Mouse (Mus musculus): ENCODE measurements around the gene Asb8. TPM values are rescaled to one million over a fixed set of nuclear protein-coding genes. Genes with fewer than 3 reads are reported as not detected.

The Asb8 gene
- total and polyA plus RNA-seq, 2 experiments from 2014 or later, result 53.3 to 55.9 TPM

- no peaks in the 10 kb centered on the region for H3K4me1 ChIP-seq (ENCODE audit: insufficient read depth, low read length)
- ATAC-seq, result no peak
These were observed 29.8 kb downstream of the Asb8 start for GRCm38 (mm10) chr15:98135671-98136070.

GRCm38 (mm10) chr15:98134666-98135065 is 30.8 kb downstream of the Asb8 start:
- Histone ChIP-seq H3K4me2 (ENCODE audit: low read depth, low read length) (no peak overlapping the region), H3K27me3 (ENCODE audit: insufficient read depth, low read length) (no peaks in the 10 kb centered on the region), H3K4me3 (ENCODE audit: low read length) (no peak overlapping the region), H3K9ac (replicated peaks; ENCODE audit: low read length) (no peak overlapping the region), H3K9me3 (ENCODE audit: low read length) (no peaks in the 10 kb centered on the region), H3K4me1 (ENCODE audit: insufficient read depth, low read length) (no peaks in the 10 kb centered on the region), H3K36me3 (ENCODE audit: insufficient read depth, low read length) (peaks cover 63% of the 10 kb centered on the region), H3K27ac (peak overlapping the region; percentile 70)
- DNase-seq (ENCODE audit: low spot score), result peak; percentile 38
- WGBS, result 63% methylated on average over 3 of the region's 3 CpGs
- no peak for TF ChIP-seq CTCF (IDR thresholded peaks at IDR 0.05; ENCODE audit: low read depth)
- peak; percentile 48; the same call in 1 of the 2 replicates for ATAC-seq

More at GRCm38 (mm10) chr15:98135671-98136070, 29.8 kb downstream of the Asb8 start:
- TF ChIP-seq CTCF (IDR thresholded peaks at IDR 0.05; ENCODE audit: low read depth), result no peak
- Histone ChIP-seq H3K9ac (replicated peaks; ENCODE audit: low read length) (no peak overlapping the region), H3K36me3 (ENCODE audit: insufficient read depth, low read length) (peaks cover 62% of the 10 kb centered on the region), H3K27me3 (ENCODE audit: insufficient read depth, low read length) (no peaks in the 10 kb centered on the region), H3K4me3 (ENCODE audit: low read length) (no peak overlapping the region), H3K27ac (peak overlapping the region; percentile 70; the same call in 1 of the 2 replicates), H3K9me3 (ENCODE audit: low read length) (no peaks in the 10 kb centered on the region), H3K4me2 (ENCODE audit: low read depth, low read length) (no peak overlapping the region)
- 95% methylated on average over 13 of the region's 13 CpGs for WGBS
- DNase-seq (ENCODE audit: low spot score), result no peak

GRCm38 (mm10) chr15:98134034-98134433 is 31.4 kb downstream of the Asb8 start:
- peaks cover 61% of the 10 kb centered on the region for H3K36me3 ChIP-seq (ENCODE audit: insufficient read depth, low read length)
- DNase-seq (ENCODE audit: low spot score), result peak; percentile 48
- H3K4me1 ChIP-seq (ENCODE audit: insufficient read depth, low read length), result no peaks in the 10 kb centered on the region
- H3K4me3 ChIP-seq (ENCODE audit: low read length), result no peak overlapping the region
- H3K9me3 ChIP-seq (ENCODE audit: low read length), result no peaks in the 10 kb centered on the region
- peak overlapping the region; percentile 70; the same call in 1 of the 2 replicates for H3K27ac ChIP-seq
- no peaks in the 10 kb centered on the region for H3K27me3 ChIP-seq (ENCODE audit: insufficient read depth, low read length)
- peak; percentile 79; the same call in 1 of the 2 replicates for ATAC-seq
- 70% methylated on average over 4 of the region's 4 CpGs for WGBS
- TF ChIP-seq CTCF (IDR thresholded peaks at IDR 0.05; ENCODE audit: low read depth), result no peak
- H3K9ac ChIP-seq (replicated peaks; ENCODE audit: low read length), result no peak overlapping the region
- no peak overlapping the region for H3K4me2 ChIP-seq (ENCODE audit: low read depth, low read length)

- Histone ChIP-seq H3K9ac (replicated peaks; ENCODE audit: low read length) (no peak overlapping the region), H3K4me1 (ENCODE audit: insufficient read depth, low read length) (no peaks in the 10 kb centered on the region), H3K27ac (peak overlapping the region; percentile 70; the same call in 1 of the 2 replicates), H3K27me3 (ENCODE audit: insufficient read depth, low read length) (no peaks in the 10 kb centered on the region), H3K36me3 (ENCODE audit: insufficient read depth, low read length) (peaks cover 61% of the 10 kb centered on the region), H3K4me3 (ENCODE audit: low read length) (no peak overlapping the region), H3K4me2 (ENCODE audit: low read depth, low read length) (no peak overlapping the region), H3K9me3 (ENCODE audit: low read length) (no peaks in the 10 kb centered on the region)
- ATAC-seq (no peak), DNase-seq (ENCODE audit: low spot score) (no peak)
- 85% methylated on average over 3 of the region's 3 CpGs for WGBS
- no peak for TF ChIP-seq CTCF (IDR thresholded peaks at IDR 0.05; ENCODE audit: low read depth)
These were observed 32.0 kb downstream of the Asb8 start for GRCm38 (mm10) chr15:98133471-98133870.

GRCm38 (mm10) chr15:98131942-98132655 is 33.3 kb downstream of the Asb8 start:
- H3K4me2 ChIP-seq (ENCODE audit: low read depth, low read length), result no peak overlapping the region
- no peaks in the 10 kb centered on the region for H3K9me3 ChIP-seq (ENCODE audit: low read length)
- no peak overlapping the region for H3K27ac ChIP-seq
- DNase-seq (ENCODE audit: low spot score) (no peak), ATAC-seq (no peak)
- H3K36me3 ChIP-seq (ENCODE audit: insufficient read depth, low read length), result peaks cover 71% of the 10 kb centered on the region
- H3K4me1 ChIP-seq (ENCODE audit: insufficient read depth, low read length), result no peaks in the 10 kb centered on the region
- H3K27me3 ChIP-seq (ENCODE audit: insufficient read depth, low read length), result no peaks in the 10 kb centered on the region
- WGBS, result 89% methylated on average over 15 of the region's 15 CpGs
- no peak overlapping the region for H3K4me3 ChIP-seq (ENCODE audit: low read length)
- TF ChIP-seq CTCF (IDR thresholded peaks at IDR 0.05; ENCODE audit: low read depth), result no peak
- no peak overlapping the region for H3K9ac ChIP-seq (replicated peaks; ENCODE audit: low read length)

- Histone ChIP-seq H3K4me2 (ENCODE audit: low read depth, low read length) (no peak overlapping the region), H3K4me1 (ENCODE audit: insufficient read depth, low read length) (no peaks in the 10 kb centered on the region), H3K27me3 (ENCODE audit: insufficient read depth, low read length) (no peaks in the 10 kb centered on the region), H3K4me3 (ENCODE audit: low read length) (no peak overlapping the region), H3K9me3 (ENCODE audit: low read length) (no peaks in the 10 kb centered on the region), H3K36me3 (ENCODE audit: insufficient read depth, low read length) (peaks cover 66% of the 10 kb centered on the region), H3K27ac (no peak overlapping the region), H3K9ac (replicated peaks; ENCODE audit: low read length) (no peak overlapping the region)
- WGBS, result 90% methylated on average over 7 of the region's 7 CpGs
- ATAC-seq (no peak), DNase-seq (ENCODE audit: low spot score) (no peak)
- no peak for TF ChIP-seq CTCF (IDR thresholded peaks at IDR 0.05; ENCODE audit: low read depth)
These were observed 34.0 kb downstream of the Asb8 start for GRCm38 (mm10) chr15:98131451-98131850.

- Histone ChIP-seq H3K9ac (replicated peaks; ENCODE audit: low read length) (no peak overlapping the region), H3K27me3 (ENCODE audit: insufficient read depth, low read length) (no peaks in the 10 kb centered on the region), H3K4me2 (ENCODE audit: low read depth, low read length) (no peak overlapping the region), H3K27ac (no peak overlapping the region), H3K4me1 (ENCODE audit: insufficient read depth, low read length) (no peaks in the 10 kb centered on the region), H3K36me3 (ENCODE audit: insufficient read depth, low read length) (peaks cover 66% of the 10 kb centered on the region), H3K9me3 (ENCODE audit: low read length) (no peaks in the 10 kb centered on the region), H3K4me3 (ENCODE audit: low read length) (no peak overlapping the region)
- no peak for TF ChIP-seq CTCF (IDR thresholded peaks at IDR 0.05; ENCODE audit: low read depth)
- DNase-seq (ENCODE audit: low spot score) (no peak), ATAC-seq (no peak)
- 93% methylated on average over 4 of the region's 4 CpGs for WGBS
These were observed 34.4 kb downstream of the Asb8 start for GRCm38 (mm10) chr15:98131001-98131400.
